Mouse (Mus musculus) B cell, adult 67 days (primary cell): Measurements from ENCODE around the gene Hist1h4b. TPM values are rescaled to one million over a fixed set of nuclear protein-coding genes. Genes with fewer than 3 reads are reported as not detected.

Source experiments
- total RNA-seq, 2 experiments: library from RNA; stranded (reverse); gene quantifications; 4 replicates each; pipeline ENCODE4 v1.2.4; 2023

The Hist1h4b gene
- total RNA-seq = 100 to 1,000 TPM in 1 of 2 experiments, 10 to 100 TPM in 1; 90.1 to 106 TPM

DNA sequence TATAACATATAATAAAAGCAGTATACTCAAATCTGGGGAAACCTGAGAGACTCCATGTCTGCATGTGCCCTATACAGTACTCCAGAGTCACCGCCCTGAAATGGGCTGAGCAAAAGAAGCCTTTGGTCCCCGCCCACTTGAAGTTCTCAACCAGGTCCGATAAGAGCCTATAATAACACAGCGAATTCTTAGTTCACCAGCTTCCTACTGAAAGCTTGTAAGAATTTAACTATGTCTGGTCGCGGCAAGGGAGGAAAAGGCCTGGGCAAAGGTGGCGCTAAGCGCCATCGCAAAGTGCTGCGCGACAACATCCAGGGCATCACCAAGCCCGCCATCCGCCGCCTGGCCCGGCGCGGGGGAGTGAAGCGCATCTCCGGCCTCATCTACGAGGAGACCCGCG lies at the start of gene Hist1h4b:
Gene Hist1h4b (plus strand): TSS at position 224 of the 400 bp plus-strand sequence.

DNA sequence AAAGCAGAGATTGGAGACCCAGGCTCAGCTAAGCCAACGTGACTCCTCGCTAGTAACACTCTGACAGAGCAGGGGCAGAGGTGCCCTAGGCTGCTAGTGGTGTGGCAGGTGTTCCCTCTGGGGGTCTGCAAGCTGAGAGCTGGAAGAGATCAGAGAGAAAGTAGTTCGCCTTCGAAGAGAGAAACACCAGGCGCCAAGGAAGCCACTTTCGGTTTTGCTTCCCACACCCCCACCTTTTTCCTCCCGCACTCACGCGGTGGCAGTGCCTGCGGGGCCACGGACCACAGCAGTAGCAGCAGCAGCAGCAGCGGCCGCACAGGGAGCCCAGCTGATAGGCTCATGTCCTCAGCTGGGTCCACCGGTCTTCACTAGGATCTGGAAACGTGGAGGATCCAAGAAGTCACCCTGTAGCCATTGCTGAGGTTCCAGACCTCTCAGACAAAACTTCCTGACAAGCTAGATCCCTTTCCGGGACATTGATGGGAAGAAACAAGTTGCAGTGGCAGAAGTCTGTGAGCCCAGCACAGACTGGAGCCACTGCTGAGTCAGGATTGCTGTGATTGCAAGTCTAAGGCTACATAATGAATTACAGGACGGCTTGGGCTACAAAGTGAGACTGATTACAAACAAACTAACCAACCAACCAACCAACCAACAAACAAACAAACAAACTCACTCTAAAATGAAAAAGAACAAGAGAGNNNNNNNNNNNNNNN lies 46.3 kb upstream of the Hist1h4b start, which contains the start of gene Hfe:
Gene Hfe (minus strand): TSS at position 481 of the 716 bp plus-strand sequence.

DNA sequence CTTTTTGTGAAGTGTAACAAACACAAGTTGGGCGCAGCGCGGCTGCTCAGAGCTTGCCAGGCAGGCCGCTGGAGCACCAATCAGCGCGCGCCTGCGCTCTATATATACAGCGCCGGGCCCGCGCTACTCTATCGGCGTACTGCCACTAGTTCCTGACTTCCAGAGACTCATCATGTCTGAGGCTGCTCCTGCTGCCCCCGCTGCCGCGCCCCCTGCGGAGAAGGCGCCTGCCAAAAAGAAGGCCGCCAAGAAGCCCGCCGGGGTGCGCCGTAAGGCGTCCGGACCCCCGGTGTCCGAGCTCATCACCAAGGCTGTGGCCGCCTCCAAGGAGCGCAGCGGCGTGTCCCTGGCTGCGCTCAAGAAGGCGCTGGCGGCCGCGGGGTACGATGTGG lies 18.1 kb upstream of the Hist1h4b start, which contains the start of gene Hist1h1c:
Gene Hist1h1c (plus strand): TSS at position 132 of the 392 bp plus-strand sequence.

DNA sequence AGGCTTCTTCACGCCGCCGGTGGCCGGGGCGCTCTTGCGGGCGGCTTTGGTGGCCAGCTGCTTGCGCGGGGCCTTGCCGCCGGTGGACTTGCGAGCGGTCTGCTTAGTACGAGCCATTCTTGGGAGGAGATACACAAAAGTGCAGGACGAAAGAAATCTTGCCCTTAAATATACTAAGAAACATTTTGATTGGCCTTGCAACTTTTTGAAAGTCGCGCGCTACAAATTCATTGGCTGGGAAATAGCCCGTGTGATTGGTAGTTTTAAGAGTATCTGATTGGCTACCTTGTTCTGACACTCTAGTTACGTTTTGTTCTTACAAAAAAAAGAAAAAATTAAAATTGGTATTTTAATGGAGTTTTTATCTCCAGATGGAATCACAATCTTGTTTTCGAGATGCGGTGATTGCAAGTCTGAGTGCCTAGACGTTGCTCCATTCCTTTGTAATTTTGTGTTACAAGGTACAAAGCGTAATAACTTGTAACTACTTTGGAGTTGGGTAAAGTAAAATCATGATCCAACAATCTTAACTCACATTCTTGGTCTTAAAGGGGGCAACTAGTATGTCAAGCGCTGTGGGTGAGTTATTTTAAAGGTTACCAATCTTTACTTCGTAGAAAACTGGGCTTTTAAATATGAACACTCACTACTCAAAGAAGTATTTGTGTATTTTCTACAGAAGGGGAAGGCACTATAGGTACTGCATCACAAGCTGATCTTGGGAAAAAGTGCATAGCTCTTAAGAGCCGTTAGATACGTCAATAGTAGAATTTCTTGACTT lies 11.2 kb upstream of the Hist1h4b start, which contains the start of gene Hist1h3c:
Gene Hist1h3c (minus strand): TSS at position 222 of the 781 bp plus-strand sequence.

DNA sequence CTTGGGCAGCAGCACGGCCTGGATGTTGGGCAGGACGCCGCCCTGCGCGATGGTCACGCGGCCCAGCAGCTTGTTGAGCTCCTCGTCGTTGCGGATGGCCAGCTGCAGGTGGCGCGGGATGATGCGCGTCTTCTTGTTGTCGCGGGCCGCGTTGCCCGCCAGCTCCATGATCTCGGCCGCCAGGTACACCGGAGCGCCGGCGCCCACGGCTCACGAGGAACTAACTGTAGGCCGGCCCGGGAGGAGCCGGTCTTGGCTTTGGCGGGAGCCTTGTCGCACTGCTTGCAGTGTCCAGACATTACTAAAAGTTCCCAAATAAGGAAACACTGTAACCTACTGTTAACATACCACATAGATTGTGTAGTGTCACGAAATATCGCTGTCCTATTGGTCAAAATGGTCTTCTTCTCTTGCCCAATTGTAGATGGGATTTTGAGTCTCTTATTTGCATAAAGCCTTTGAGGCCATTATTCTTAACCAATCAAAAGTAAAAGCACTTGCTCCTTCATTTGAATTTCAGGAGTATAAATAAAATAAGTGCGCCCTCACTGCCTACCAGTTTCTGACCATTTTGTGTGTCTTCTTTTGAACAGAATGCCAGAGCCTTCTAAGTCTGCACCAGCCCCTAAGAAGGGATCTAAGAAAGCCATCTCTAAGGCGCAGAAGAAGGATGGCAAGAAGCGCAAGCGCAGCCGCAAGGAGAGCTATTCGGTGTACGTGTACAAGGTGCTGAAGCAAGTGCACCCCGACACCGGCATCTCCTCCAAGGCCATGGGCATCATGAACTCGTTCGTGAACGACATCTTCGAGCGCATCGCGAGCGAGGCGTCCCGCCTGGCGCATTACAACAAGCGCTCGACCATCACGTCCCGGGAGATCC lies 10.4 kb upstream of the Hist1h4b start, which contains the start of gene Hist1h2bb:
Gene Hist1h2bb (plus strand): TSS at position 534 of the 880 bp plus-strand sequence.

DNA sequence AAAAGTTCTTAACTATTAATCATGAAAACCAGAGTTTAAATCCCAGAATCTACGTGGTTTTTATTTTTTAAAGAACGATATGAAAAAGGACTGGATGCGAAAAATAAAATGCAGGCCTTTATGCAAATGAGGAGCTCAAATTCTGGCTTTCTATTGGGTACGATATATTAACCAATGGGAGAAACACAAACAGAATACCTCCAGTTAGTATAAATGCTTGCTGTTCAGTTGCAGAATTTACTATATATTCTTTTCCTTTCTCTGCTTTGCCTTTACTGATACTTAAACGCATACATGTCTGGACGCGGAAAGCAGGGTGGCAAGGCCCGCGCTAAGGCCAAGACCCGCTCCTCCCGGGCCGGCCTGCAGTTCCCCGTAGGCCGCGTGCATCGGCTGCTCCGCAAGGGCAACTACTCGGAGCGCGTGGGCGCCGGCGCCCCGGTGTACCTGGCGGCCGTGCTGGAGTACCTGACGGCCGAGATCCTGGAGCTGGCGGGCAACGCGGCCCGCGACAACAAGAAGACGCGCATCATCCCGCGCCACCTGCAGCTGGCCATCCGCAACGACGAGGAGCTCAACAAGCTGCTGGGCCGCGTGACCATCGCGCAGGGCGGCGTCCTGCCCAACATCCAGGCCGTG lies 5.9 kb upstream of the Hist1h4b start, which contains the start of gene Hist1h2ab:
Gene Hist1h2ab (plus strand): TSS at position 288 of the 639 bp plus-strand sequence.

GRCm38 (mm10) chr13:23752067-23752741 lies 4.6 kb upstream of the Hist1h4b start, which contains the start of gene Hist1h3b:
Gene Hist1h3b (plus strand): TSS chr13:23752267.

DNA sequence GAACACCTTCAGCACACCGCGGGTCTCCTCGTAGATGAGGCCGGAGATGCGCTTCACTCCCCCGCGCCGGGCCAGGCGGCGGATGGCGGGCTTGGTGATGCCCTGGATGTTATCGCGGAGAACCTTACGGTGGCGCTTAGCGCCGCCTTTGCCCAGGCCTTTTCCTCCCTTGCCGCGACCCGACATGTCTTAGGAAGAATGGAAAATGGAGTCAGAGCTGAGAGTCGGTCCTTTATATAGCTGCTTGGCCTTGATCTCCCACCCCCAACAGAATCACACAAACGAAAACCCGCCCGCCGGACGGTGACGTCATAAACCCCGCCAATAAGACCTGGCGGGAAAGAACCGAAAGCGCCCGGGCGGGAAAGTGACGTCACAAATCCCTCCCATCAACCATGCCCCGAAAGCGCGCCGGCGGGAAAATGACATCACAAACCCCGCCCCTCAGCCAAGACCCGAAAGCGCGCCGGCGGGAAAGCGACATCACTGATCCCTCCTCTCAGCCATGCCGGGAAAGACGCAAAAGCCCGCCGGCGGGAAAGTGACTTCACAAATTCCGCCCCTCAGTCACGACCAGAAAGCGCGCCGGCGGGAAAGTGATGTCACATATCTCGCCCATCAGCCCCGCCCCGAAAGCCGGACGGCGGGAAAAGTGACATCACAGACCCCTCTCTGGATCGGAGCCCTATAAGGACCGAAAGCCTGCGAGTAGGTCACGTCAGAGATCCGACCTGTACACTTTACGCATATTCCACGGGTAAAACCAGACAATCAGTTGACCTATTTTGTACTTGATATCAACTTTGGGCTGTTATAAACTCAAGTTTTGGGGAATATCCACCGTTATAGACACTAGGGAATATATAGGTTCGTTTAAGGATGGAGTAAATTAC lies 4.4 kb downstream of the Hist1h4b start, which contains the start of gene Hist1h4a:
Gene Hist1h4a (minus strand): TSS at position 259 of the 893 bp plus-strand sequence.

DNA sequence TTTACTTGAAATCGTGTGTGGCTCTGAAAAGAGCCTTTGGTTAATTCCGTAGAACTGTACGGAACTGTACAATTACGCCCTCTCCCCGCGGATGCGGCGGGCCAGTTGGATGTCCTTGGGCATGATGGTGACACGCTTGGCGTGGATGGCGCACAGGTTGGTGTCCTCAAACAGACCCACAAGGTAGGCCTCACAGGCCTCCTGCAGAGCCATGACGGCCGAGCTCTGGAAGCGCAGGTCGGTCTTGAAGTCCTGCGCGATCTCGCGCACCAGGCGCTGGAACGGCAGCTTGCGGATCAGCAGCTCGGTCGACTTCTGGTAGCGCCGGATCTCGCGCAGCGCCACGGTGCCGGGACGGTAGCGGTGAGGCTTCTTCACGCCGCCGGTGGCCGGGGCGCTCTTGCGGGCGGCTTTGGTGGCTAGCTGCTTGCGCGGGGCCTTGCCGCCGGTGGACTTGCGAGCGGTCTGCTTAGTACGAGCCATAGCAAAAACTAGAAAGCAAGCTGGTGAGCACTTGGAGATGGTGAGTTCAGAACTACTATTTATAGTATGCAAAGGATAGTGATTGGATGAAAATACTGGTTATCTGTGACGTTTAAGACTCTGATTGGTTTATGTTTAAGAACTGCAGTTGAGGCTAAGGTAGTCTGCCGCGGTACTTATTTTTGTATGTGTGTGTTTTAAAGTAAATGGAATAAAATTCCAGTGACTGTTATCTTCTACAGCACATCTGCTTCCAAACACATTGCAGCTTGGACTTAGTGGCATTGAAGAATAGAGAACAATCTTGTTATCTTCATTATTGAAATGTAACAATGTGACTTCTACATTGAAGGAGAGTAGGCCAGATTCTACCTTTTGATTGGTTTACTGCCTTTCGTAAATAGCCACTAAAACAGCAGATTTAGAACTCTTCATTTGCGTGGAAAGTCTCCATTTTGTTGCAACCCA lies 5.3 kb downstream of the Hist1h4b start, which contains the start of gene Hist1h3a:
Gene Hist1h3a (minus strand): TSS at position 516 of the 951 bp plus-strand sequence.

DNA sequence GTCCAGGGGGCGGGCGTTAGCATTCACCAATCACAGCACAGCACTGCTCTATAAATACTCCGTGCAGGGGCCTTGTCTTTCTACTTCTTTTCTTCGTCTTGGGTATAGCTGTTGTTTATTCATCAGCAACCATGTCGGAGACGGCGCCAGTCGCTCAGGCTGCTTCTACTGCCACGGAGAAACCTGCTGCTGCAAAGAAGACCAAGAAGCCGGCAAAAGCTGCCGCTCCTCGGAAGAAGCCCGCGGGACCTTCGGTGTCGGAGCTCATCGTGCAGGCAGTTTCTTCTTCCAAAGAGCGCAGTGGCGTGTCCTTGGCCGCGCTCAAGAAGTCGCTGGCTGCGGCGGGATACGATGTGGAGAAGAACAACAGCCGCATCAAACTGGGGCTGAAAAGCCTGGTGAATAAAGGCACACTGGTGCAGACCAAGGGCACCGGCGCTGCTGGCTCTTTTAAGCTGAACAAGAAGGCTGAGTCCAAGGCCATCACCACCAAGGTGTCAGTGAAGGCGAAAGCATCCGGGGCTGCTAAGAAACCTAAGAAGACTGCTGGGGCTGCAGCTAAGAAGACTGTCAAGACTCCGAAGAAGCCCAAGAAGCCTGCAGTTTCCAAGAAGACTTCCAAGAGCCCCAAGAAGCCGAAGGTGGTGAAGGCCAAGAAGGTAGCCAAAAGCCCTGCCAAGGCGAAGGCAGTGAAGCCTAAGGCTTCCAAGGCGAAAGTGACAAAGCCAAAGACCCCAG lies 6.9 kb downstream of the Hist1h4b start, which contains the start of gene Hist1h1a:
Gene Hist1h1a (plus strand): TSS at position 81 of the 738 bp plus-strand sequence.

DNA sequence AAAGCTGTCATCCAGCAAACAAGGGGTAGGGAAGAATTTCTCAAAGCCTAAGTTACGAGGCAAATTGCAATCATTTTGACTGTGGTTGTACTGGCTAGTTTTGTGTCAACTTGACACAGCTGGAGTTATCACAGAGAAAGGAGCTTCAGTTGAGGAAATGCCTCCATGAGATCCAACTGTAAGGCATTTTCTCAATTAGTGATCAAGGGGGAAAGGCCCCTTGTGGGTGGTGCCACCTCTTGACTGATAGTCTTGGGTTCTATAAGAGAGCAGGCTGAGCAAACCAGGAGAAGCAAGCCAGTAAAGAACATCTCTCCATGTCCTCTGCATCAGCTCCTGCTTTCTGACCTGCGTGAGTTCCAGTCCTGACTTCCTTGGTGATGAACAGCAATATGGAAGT lies 12.8 kb downstream of the Hist1h4b start, which contains the start of gene Trim38:
Gene Trim38 (plus strand): TSS at position 301 of the 400 bp plus-strand sequence.

GRCm38 (mm10) chr13:23806422-23807052 lies 49.7 kb downstream of the Hist1h4b start, which contains the start of gene Slc17a2:
Gene Slc17a2 (plus strand): TSS chr13:23806993.

Other genes with a start within 250 kb of the Hist1h4b start
- 100 to 1,000 TPM; 457 TPM for gene Hist1h4h, start 226.0 kb upstream of the Hist1h4b start, total RNA-seq
- gene Hist1h2af, start 223.1 kb upstream of the Hist1h4b start, total RNA-seq = 10 to 100 TPM; 21.3 to 28.8 TPM
- 1 to 10 TPM; 1.4 to 6.9 TPM for gene Hist1h3g, start 221.6 kb upstream of the Hist1h4b start, total RNA-seq
- 10 to 100 TPM; 10.0 to 13.0 TPM for gene Hist1h2bh, start 213.6 kb upstream of the Hist1h4b start, total RNA-seq
- 100 to 1,000 TPM; 111 to 119 TPM for gene Hist1h3f, start 213.0 kb upstream of the Hist1h4b start, total RNA-seq
- 10 to 100 TPM; 55.2 to 82.9 TPM for gene Hist1h4f, start 205.4 kb upstream of the Hist1h4b start, total RNA-seq
- 10 to 100 TPM; 31.1 to 36.2 TPM for gene Hist1h1d, start 203.8 kb upstream of the Hist1h4b start, total RNA-seq
- 100 to 1,000 TPM; 326 to 342 TPM for gene Hist1h3e, start 194.6 kb upstream of the Hist1h4b start, total RNA-seq
- gene Hist1h2ae, start 185.8 kb upstream of the Hist1h4b start, total RNA-seq = 10 to 100 TPM; 29.2 to 42.2 TPM
- 100 to 1,000 TPM; 649 to 669 TPM for gene Hist1h2bg, start 185.6 kb upstream of the Hist1h4b start, total RNA-seq
- 100 to 1,000 TPM; 327 to 367 TPM for gene Hist1h2bf, start 182.8 kb upstream of the Hist1h4b start, total RNA-seq
- gene Hist1h2ad, start 182.6 kb upstream of the Hist1h4b start, total RNA-seq = 10 to 100 TPM; 42.6 to 61.1 TPM
- gene Hist1h3d, start 181.2 kb upstream of the Hist1h4b start, total RNA-seq = 10 to 100 TPM; 40.0 to 45.0 TPM
- gene Hist1h4d, start 175.4 kb upstream of the Hist1h4b start, total RNA-seq = 100 to 1,000 TPM; 183 to 195 TPM
- gene Hist1h2be, start 135.9 kb upstream of the Hist1h4b start, total RNA-seq = 10 to 100 TPM; 41.6 to 47.3 TPM
- 100 to 1,000 TPM; 385 to 413 TPM for gene Hist1h1e, start 134.5 kb upstream of the Hist1h4b start, total RNA-seq
- gene Hist1h2ac, start 73.1 kb upstream of the Hist1h4b start, total RNA-seq = 10 to 100 TPM; 12.5 to 15.6 TPM
- 10 to 100 TPM; 24.1 to 30.1 TPM for gene Hist1h2bc, start 72.8 kb upstream of the Hist1h4b start, total RNA-seq
- under 1 TPM; 0.65 to 0.84 TPM for gene Hist1h1t, start 61.2 kb upstream of the Hist1h4b start, total RNA-seq
- gene Hist1h4c, start 58.6 kb upstream of the Hist1h4b start, total RNA-seq = 100 to 1,000 TPM; 222 to 255 TPM
- 1 to 10 TPM in 1 of 2 experiments, not detected in 1; 1.9 TPM for gene Hfe, start 46.2 kb upstream of the Hist1h4b start, total RNA-seq
- 1,000 to 10,000 TPM in 1 of 2 experiments, 100 to 1,000 TPM in 1; 877 to 1,039 TPM for gene Hist1h1c, start 18.2 kb upstream of the Hist1h4b start, total RNA-seq
- 1 to 10 TPM; 6.8 to 7.4 TPM for gene Hist1h3c, start 11.4 kb upstream of the Hist1h4b start, total RNA-seq
- gene Hist1h2bb, start 10.3 kb upstream of the Hist1h4b start, total RNA-seq = 10 to 100 TPM; 85.2 to 91.3 TPM
- gene Hist1h2ab, start 5.9 kb upstream of the Hist1h4b start, total RNA-seq = 100 to 1,000 TPM; 102 to 130 TPM
- gene Hist1h3b, start 4.7 kb upstream of the Hist1h4b start, total RNA-seq = 10 to 100 TPM; 41.3 to 45.0 TPM
- 100 to 1,000 TPM; 142 to 168 TPM for gene Hist1h4a, start 4.2 kb downstream of the Hist1h4b start, total RNA-seq
- 100 to 1,000 TPM; 448 to 459 TPM for gene Hist1h3a, start 5.4 kb downstream of the Hist1h4b start, total RNA-seq
- 10 to 100 TPM; 39.6 TPM for gene Hist1h1a, start 6.7 kb downstream of the Hist1h4b start, total RNA-seq
- not detected for gene Trim38, start 12.9 kb downstream of the Hist1h4b start, total RNA-seq
- not detected for gene Slc17a2, start 50.0 kb downstream of the Hist1h4b start, total RNA-seq
- not detected for gene Slc17a3, start 82.4 kb downstream of the Hist1h4b start, total RNA-seq
- not detected for gene Slc17a1, start 110.7 kb downstream of the Hist1h4b start, total RNA-seq
- not detected for gene Slc17a4, start 158.0 kb downstream of the Hist1h4b start, total RNA-seq
- not detected for gene Hist1h2ba, start 177.1 kb downstream of the Hist1h4b start, total RNA-seq
- not detected for gene Hist1h2aa, start 177.4 kb downstream of the Hist1h4b start, total RNA-seq
- not detected for gene Scgn, start 234.2 kb downstream of the Hist1h4b start, total RNA-seq